ENCODE assay signal across 8 mouse cellular contexts in the genomic region with DNA sequence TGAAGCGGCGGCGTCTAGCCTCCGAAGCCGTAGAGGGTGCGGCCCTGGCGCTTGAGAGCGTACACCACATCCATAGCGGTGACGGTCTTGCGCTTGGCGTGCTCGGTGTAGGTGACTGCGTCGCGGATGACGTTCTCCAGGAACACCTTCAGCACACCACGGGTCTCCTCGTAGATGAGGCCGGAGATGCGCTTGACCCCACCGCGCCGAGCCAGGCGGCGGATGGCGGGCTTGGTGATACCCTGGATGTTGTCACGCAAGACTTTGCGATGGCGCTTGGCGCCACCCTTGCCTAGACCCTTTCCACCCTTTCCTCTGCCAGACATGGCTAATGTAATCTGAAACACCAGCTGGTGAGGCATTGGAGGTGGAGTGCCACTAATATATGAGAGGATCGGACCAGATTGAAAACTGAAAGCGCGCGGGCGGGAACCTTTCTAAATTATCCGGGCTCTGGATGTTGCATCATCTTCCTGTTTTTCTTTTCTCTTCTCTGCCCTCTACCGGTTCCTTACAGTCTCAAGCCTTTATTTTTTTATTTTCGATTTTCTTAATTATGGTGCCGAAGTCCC. TPM values are rescaled to one million over a fixed set of nuclear protein-coding genes. Genes with fewer than 3 reads are reported as not detected.
DNase-seq lines count a peak whose midpoint lies in the region; ATAC-seq lines count a peak whose summit lies in the region.

Gene Hist2h4 (minus strand): TSS at position 333 of the 572 bp plus-strand sequence.

- H3K9me3 ChIP-seq in hindbrain, embryonic 13.5 days: no peaks in the 10 kb centered on the region

- H3K27ac ChIP-seq in hindbrain, embryonic 13.5 days: peak within 1 kb of the TSS; percentile 98

- no peaks in the 10 kb centered on the region for H3K27me3 ChIP-seq in hindbrain, embryonic 13.5 days

- H3K9ac ChIP-seq in hindbrain, embryonic 13.5 days: peak within 1 kb of the TSS; percentile 83

- peaks cover 29% of the 10 kb centered on the region for H3K4me1 ChIP-seq in hindbrain, embryonic 13.5 days (replicated peaks)

- no peaks in the 10 kb centered on the region for H3K36me3 ChIP-seq in hindbrain, embryonic 13.5 days

- H3K4me3 ChIP-seq in hindbrain, embryonic 13.5 days: peak within 1 kb of the TSS; percentile 59

- peak within 1 kb of the TSS; percentile 80 for H3K4me2 ChIP-seq in hindbrain, embryonic 13.5 days

- ATAC-seq in hindbrain, embryonic 13.5 days (ENCODE audit: low FRiP score): peak; percentile 91

- peak; percentile 96 for DNase-seq in R1 (ENCODE audit: low read depth, low spot score)
- DNase-seq in cerebellum, postnatal 14 days: peak; percentile 96 to 99
- peak; percentile 96 for DNase-seq in frontal cortex, postnatal 14 days (ENCODE audit: low spot score in 2 of 2)
- DNase-seq in layer of hippocampus, postnatal 25 days (ENCODE audit: extremely low spot score in 1 of 2, low spot score in 1 of 2): peak; percentile 92 to 96
- peak; percentile 96 for DNase-seq in lung, postnatal 14 days
- DNase-seq in ovary, postnatal 36 days (ENCODE audit: low spot score): peak; percentile 91
- DNase-seq in thymus, postnatal 14 days: peak; percentile 95

- WGBS in hindbrain, embryonic 13.5 days: under 1% methylated on average over 40 of the region's 40 CpGs

RNA-seq across cellular contexts. Expression of gene Hist2h4, which starts in this region (rescaled TPM):
- 5.2 and 6.1 TPM in 2 replicates for polyA plus RNA-seq in hindbrain, embryonic 13.5 days (2015; fragmentation: Nextera tagmentation; extraction: Ambion mirVana)
- total RNA-seq in layer of hippocampus, postnatal 25 days (2021): 10 to 100 TPM; 23.8 to 28.4 TPM

Comparison
In these comparisons a context has a peak if more than half of its experiments do, and no peak if none do; other contexts are left out.
1. Peak in every context shown above with its lines: DNase-seq, ATAC-seq, H3K4me3 ChIP-seq and H3K27ac ChIP-seq.